Mouse (Mus musculus): ENCODE measurements around the gene Sox2.

Sox2 gene

GRCm38 (mm10) chr3:34643067-34643466 lies 7.1 kb upstream of the Sox2 start:
- DNase-seq (ENCODE audit: low read depth in 2 of 2, low spot score in 2 of 2), result no peak

- DNase-seq (ENCODE audit: low read depth in 2 of 2, low spot score in 2 of 2), result no peak
Measured at GRCm38 (mm10) chr3:34643536-34644115, 6.6 kb upstream of the Sox2 start.

GRCm38 (mm10) chr3:34646169-34646568 lies 4.0 kb upstream of the Sox2 start:
- DNase-seq (ENCODE audit: low read depth in 2 of 2, low spot score in 2 of 2), result no peak

- no peak for DNase-seq (ENCODE audit: low read depth in 2 of 2, low spot score in 2 of 2)
Measured at GRCm38 (mm10) chr3:34647688-34648087, 2.5 kb upstream of the Sox2 start.

GRCm38 (mm10) chr3:34648105-34648832 lies 1.9 kb upstream of the Sox2 start:
- DNase-seq (ENCODE audit: low read depth in 2 of 2, low spot score in 2 of 2), result no peak

GRCm38 (mm10) chr3:34648833-34649719 lies 1.1 kb upstream of the Sox2 start:
- no peak for DNase-seq (ENCODE audit: low read depth in 2 of 2, low spot score in 2 of 2)

- no peak for DNase-seq (ENCODE audit: low read depth in 2 of 2, low spot score in 2 of 2)
Measured at GRCm38 (mm10) chr3:34650621-34651361, 586 bp downstream of the Sox2 start.

- DNase-seq (ENCODE audit: low read depth in 2 of 2, low spot score in 2 of 2), result no peak
Measured at GRCm38 (mm10) chr3:34651486-34652170, 1.4 kb downstream of the Sox2 start.

GRCm38 (mm10) chr3:34652616-34653015 lies 2.4 kb downstream of the Sox2 start:
- no peak for DNase-seq (ENCODE audit: low read depth in 2 of 2, low spot score in 2 of 2)

GRCm38 (mm10) chr3:34653235-34653976 lies 3.2 kb downstream of the Sox2 start:
- DNase-seq (ENCODE audit: low read depth in 2 of 2, low spot score in 2 of 2), result no peak

- no peak for DNase-seq (ENCODE audit: low read depth in 2 of 2, low spot score in 2 of 2)
Measured at GRCm38 (mm10) chr3:34653977-34654500, 3.8 kb downstream of the Sox2 start.

- DNase-seq (ENCODE audit: low read depth in 2 of 2, low spot score in 2 of 2), result no peak
Measured at GRCm38 (mm10) chr3:34654781-34655180, 4.6 kb downstream of the Sox2 start.

- no peak for DNase-seq (ENCODE audit: low read depth in 2 of 2, low spot score in 2 of 2)
Measured at GRCm38 (mm10) chr3:34655311-34656075, 5.3 kb downstream of the Sox2 start.

GRCm38 (mm10) chr3:34656153-34656552 lies 5.9 kb downstream of the Sox2 start:
- no peak for DNase-seq (ENCODE audit: low read depth in 2 of 2, low spot score in 2 of 2)

- DNase-seq (ENCODE audit: low read depth in 2 of 2, low spot score in 2 of 2), result no peak
Measured at GRCm38 (mm10) chr3:34656813-34657700, 6.9 kb downstream of the Sox2 start.

- no peak for DNase-seq (ENCODE audit: low read depth in 2 of 2, low spot score in 2 of 2)
Measured at GRCm38 (mm10) chr3:34657701-34658090, 7.5 kb downstream of the Sox2 start.

- DNase-seq (ENCODE audit: low read depth in 2 of 2, low spot score in 2 of 2), result no peak
Measured at GRCm38 (mm10) chr3:34658241-34658965, 8.2 kb downstream of the Sox2 start.

Data from CD8-positive naive resting alpha-beta T cell, adult 2 months (primary cell).